Mouse (Mus musculus) urinary bladder, postnatal 25 days (tissue): ENCODE measurements around the gene Ikbke.
"Not testable (repeated sequence)": the region's sequence is repeated elsewhere in the genome, so short reads cannot be mapped to it uniquely, and the experiment has no call there.

Experiments
- DNase-seq: peaks from one replicate; pipeline ENCODE4 v3.0.0; 2022; ENCODE audit warnings: low spot score

The Ikbke gene

DNA sequence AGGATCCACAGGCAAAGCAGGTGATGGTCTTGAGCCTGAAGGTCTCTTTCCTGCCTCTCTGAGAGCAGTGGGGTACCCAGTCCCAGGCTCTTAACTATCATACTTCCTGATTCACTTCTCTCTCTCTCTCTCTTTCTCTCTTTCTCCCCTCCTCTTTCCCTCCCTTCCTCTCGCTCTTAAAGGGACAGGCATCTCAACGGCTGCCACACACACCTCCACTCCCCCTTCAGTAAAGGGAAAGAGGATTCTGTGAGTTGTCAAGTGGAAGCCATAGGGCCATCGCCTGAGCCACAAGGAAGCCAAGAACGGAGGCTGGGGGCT, at the start of gene Ikbke:
Gene Ikbke, minus strand, starts transcription at position 151 of the 321 bp plus-strand sequence.
- DNase-seq, result no peak

DNA sequence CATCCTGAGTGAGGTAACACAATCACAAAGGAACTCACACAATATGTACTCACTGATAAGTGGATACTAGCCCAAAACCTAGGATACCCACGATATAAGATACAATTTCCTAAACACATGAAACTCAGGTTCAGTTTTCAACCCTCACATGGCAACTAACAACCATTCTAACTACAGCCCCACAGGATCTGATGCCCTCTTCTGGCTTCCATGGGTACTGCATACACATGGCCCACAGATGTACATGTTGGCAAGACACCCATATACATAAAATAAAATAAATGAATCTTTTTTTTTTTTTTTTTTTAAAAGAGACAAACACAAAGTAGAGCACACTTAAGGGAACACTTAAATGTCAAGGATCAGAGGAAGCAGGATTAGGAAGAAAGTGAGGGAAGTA, 49.7 kb upstream of the Ikbke start:
- not testable (repeated sequence) for DNase-seq

DNA sequence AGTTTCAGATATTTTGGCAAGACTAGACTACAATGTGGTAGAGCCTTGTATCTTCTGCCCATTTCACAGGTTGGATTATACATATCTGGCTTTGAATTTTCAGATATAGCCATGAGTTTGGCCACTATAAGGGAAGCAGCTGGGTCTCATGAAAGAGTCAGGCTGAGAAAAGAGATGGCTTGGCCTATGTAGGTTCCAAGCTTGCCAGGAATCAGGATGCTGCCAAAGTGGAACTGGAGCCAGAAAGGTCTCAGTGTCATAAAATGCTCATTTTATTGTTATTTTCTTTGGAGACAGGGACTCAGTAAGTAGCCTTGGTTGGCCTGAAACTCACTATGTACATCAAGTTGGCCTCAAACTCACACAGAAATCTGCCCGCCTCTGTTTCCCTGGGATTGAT, 47.8 kb upstream of the Ikbke start:
- DNase-seq, result no peak

DNA sequence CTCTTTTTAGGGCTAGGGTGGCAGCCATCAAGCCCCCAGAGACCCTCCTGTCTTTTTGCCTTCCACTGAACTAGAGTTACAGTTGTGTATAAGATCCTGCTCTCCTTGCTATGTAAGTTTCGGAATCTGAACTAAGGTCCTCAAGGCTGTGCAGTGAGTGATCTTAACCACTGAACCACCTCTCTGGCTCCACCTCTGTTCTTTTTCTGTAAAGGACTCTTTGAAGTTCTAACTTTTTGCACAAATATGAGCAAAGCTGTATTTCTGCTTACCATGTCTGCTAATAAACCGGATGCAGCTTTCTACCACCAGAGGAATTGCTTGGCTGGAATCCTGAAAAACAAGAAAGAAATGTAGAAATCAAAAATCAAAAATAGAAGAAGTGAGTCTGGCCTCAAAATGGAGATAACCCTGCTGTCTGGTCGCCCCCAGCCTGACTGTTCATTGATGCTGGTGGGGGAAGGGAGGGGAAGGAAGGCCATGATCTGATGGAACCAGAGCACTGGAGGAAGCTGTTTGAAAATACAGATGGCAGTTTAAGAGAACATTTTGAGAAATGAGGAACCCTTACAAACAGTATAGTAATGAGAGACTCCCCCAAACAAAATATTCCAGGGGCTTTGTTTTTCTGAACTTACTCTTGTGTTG, 45.5 kb upstream of the Ikbke start:
- no peak for DNase-seq

DNA sequence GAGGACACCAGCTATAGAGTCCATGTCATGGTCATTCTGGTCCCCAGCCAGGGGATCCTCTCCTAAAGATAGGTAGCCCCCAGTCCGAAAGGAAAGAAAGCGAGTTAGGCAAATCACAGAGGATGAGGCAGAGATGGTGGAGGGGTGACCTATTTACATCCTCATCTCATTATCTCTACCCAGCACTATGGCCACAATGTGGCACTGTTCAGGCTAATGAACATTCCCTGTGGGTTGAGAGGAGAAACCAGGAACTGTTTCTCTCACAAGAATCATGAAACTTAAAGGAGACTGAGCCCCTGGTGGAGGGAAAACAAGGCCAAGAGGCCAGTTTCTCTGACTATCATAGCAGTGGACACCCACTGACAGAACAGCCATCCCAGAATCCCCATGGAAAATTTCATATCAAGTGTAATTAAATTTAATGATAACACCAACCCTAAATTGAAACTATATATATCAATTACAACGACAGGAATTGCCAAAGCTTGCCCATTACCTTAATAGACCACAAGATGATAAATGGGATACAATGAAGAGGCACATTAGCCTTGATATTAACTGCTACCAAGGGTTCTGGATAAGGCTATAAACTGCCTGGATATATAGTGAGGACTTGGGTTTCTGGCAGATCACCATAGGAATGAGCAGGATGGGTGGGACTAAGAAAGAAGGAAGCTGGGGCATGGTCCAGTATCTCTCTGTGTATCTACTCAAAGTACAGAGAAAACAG, 40.4 kb upstream of the Ikbke start:
- DNase-seq, result no peak

DNA sequence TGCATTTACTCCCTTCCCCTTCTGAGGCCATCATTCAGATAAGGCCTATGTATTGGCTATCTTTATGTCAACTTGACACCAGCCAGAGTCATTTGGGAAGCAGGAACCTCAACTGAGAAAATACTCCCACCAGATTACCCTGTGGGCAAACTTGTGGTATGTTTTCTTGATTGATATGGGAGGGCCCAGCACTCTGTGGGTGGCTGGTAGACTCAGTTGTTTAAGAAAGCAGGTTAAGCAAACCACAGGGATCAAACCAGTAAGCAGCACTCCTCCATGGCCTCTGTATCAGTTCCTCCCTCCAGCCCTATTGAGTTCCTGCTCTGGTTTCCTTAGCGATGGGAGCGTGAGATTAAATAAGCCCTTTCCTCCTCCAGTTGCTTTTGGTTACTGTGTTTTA, 39.0 kb upstream of the Ikbke start:
- no peak for DNase-seq

DNA sequence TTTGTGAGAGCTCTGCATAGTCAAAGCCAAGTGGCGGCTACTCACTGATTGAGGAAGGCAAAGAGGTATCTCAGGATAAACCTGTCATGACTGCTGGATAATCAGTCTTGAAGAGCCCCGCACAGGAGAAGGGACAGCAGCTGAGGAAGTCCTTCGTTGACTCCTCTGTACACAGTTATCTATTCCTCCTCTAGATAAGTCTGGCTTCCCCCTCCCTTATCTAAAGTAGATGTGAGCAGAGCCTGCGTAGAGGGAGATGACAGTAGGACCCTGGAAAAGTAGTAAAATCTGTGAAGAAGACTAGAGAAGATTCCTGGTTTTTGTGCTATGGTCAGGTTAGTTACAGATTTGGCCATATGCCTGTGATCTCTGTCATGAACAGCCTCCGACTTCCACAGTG, 38.2 kb upstream of the Ikbke start:
- no peak for DNase-seq

DNA sequence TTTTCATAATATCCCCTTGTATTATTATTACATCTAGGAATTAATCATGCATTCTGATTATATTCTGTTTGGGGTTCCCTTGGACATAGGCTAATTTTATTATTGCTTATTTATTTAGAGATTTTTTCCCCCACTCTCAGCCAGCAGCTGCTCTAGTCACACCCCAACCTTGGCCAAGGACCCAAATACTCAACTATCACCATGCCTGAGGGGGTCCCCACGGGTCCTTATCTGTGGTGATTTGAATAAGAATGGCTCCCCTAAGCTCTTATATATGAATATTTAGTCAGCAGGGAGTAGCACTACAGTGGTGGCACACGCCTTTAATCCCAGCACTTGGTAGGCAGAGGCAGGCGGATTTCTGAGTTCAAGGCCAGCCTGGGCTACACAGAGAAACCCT, 31.9 kb upstream of the Ikbke start:
- DNase-seq, result no peak

DNA sequence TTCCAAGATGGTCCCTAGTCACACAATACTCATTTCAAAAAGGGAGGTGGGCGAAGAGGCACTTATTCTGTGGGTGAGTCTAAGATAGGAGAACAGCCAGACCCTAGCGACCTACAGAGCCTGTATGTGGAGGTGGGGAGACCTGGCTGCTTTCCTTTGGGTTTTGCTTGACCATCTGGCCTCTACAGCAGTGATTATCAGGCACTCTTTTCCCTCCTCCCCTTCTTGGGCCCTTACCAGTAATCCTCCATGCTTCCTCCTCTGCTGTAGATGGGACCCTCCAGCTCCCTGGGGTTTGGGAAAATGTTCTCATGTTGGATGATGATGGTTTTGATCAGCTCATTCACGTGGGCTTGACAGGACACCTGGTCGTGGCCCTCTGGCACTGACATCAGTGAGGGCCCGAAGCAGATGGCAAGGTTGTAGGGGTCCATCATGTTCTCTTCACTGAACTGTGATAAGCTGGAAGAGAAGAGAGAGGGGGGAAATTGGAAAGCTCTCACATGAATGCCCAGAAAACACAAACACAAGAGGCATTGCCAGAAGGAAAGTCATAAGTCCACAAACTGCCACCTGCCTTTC, 30.9 kb upstream of the Ikbke start:
- DNase-seq, result no peak

DNA sequence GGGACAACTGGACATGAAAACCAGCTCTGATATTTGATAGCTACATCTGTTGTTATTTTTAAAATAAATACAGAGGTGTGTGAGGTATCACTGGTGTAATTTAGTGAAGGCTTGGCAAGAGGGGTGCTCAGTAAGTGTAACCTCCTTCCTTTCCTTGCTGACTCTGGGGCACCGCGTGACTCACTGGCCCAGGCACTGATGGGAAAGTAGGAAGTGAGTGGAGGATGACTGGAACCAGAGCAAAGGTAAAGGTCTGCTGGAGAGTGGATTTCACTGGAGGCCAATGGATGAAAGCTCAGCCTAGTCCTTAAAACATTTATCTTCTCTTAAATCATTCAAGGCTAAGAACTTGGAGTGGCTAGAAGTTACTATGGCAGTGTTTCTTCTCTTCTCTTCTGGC, 21.3 kb upstream of the Ikbke start:
- DNase-seq, result no peak

DNA sequence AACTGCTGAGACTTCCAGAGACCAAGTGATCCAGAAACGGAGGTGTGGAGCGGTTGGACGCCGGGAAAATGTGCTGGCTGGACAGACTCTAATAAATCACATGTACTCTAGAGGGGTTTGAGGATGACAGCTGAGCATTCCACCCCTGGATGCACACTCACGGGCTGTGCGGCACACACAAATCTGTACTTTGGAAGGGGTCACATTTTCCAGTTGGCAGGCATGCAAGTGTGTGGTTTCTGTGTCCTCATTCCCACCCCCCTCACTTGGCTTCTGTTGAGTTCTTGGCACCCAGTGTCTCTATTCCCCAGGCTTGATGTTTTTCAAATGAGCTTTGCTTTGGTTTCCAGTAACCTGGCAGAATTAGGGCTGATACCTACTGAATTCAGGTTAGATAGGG, 20.4 kb upstream of the Ikbke start:
- no peak for DNase-seq

DNA sequence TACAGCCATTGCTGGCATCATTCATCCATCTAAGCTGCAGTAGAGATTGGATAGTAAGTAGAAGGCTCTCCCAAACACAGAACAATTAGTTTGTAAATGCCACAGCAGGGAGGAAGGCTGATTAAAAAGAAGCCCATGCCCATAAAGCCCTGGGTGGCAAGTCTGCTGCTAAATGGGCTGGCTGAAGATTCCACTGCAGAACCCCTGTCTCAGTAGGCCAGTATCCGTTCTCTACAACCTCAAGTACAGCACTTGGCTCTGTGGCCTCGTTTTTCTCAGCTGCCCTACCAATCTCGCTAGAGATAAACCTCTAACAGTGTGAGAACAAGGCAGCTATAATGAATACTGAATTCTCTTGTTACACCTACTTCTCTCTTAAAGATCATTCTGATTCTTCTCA, 19.8 kb upstream of the Ikbke start:
- DNase-seq, result no peak

DNA sequence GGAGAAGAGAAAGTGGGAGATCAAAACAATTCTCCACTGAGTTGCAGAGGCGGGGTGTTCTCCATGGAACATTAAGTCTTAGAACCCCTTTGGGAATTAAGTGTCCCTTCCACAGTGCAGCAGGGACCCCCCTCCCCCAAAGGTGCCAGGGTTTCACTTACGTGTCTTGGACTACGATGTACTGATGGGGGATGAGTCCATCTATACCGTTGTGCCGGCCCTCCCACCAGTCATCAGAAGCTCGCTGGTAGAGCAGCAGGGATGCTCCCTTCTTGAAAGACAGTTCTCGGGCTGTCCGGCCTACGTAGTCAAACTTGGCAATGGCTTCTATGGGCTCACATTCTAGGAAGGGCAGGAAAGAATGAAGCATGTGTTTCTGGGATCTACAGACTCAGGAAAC, 18.8 kb upstream of the Ikbke start:
- no peak for DNase-seq

DNA sequence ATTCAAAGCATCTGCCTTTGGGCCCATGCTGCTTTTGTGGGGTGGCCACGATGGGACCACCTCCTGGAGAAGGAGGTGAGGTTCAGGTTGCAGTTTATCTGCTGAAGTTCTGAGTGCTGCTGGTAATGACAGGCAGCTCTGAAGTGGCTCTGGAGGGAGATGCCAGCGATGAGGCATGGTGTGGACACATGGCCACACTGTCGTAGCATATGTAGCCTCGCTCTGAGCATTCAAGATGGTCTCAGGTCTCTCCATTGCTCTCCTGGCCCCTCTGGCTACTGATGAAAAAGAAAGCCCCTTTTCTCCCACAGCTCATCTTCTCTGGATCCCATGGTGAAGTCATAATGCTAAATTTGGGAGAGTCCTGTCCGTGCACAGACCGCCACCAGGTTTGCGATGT, 17.3 kb upstream of the Ikbke start:
- DNase-seq, result no peak

DNA sequence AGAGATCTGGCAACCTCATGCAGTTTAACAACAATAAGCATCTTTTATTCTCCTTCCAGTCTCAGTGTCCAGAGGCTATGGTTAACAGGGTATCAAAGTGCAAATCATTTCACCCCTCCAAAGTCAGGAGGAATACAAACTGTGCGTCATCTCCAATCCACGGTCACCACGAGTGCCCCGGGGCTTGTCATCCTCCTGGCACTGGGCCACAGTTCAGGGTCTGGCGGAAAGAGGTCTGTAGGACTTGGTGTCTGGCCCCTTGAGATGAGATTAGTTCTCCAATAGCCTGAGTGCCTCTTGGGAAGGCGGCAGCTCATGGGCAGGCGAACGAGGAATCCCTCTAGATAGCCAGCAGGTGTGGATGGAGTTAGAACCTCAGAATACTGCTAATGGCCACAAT, 15.8 kb upstream of the Ikbke start:
- DNase-seq, result no peak

DNA sequence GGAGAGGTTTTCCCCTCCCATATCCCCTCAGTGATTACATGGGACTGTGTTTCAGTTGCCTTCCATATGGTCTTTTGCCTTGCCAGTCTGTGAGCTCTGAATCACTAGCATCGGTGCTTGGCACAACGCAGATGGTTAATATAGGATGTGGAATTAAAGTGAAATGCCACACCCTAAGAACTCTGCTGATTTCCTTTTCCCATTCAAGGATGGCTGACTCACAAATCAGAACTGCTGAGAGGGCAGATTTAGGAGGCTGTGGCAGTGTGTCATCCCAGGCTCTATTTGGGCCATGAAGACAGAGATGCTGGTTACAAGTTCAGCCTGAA, 14.5 kb upstream of the Ikbke start:
- DNase-seq, result no peak

DNA sequence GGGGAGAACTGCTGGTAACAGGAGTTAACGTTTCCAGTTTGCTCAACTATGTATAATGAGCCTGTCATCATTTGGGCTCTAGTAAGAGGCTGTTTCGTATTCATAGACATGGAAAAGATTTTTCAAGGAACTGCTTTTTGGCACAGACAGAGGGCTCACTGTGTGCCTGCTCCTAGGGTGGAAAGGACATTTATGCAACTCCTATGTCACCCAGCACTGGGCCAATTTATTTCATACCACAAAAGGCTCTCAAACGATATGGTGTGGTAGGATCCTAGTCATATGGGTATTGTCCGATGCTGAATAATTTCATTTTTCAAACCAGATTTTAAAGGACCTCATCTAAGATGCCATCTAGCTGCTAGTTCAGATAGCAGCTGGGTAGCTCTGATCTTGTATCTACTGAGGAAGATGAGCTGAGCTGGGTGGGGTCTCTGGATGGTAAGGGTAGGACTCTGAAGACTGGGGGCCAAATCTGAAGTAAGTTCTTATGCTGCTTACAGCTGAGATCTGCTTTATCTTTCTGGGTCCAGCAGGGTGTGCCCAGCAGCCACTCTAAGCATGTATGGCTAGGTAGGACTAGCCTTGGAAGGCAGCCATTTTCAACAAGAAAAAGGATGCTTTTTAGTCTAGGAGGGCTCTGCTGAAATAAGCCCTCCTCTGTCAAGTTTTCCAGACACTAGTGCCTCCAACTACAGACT, 14.0 kb upstream of the Ikbke start:
- no peak for DNase-seq

DNA sequence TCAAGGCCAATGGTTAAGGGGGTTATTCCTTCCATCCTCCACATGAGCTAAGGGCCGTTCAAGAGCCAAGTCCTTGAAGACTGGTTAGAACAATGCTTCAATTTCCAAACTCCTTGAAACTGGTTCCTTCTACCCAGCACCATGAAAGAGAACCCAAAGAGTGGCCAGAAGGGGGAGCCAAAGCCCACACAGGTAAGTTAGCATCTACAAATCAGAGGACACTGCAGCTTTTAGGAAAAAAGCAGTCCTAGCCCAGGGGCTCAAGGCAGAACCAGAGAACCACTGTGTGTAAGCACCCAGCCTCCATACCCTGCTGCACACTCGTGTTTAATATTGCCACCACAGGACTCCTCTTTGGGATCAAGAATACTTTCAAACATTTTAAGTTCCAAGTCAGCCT, 11.2 kb upstream of the Ikbke start:
- DNase-seq, result peak; percentile 59

DNA sequence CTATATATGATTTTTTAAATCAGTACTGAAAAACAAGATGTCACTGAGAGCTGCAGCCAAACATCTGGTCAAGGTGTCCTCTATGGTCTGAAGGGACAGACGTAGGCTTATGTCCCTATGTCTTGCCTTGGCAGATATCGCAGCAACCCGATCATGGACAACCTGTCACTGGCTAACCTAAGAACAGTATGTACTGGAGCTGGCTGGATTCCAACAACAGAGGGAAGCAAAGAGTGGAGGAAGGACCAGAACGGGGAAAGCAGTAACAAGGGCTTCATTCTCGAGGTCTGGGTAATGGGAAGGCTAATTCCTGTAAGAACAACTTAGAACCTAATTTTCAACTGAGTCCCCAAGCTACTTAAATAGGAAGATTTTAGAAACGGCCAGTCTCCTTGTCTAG, 9.5 kb upstream of the Ikbke start:
- DNase-seq, result no peak

DNA sequence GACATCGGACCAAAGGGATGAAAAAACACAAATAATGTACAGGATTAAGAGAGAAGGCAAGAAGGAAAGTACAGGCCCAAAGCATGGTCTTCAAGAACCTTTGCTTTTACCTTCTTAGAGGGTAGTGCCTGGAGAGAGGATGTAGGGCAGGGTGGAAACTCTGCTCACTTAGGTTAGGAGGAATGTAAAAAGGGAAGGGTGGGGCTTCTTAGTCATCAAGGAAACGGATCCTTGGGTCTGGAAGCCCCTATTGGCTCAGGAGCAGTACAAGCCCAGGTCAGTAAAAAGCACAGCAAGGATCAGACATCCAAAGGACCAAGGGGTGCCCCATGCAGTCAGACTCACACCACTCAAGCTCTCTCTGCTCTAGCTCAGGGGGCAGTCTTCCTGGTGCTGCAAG, 7.9 kb upstream of the Ikbke start:
- DNase-seq, result no peak

DNA sequence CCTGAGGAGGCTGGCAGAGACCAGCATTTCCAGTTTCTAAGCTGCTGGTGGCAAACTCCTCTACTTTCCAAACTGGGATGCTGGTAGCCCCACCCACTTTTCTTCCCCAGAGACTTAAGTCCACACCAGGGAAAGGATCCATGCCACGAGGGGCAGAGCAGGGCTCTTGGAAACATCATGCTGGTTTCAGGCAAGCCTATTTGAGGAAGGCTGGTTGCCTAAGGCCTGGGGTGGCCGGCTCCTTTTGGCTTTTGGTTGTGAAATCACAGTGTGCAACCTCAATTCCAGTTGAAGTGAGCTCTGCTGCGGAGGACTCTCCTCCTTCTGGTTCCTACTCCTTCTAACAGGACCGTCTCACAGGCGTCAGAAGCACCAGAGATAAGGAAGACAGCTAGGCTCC, 7.4 kb upstream of the Ikbke start:
- DNase-seq, result no peak

DNA sequence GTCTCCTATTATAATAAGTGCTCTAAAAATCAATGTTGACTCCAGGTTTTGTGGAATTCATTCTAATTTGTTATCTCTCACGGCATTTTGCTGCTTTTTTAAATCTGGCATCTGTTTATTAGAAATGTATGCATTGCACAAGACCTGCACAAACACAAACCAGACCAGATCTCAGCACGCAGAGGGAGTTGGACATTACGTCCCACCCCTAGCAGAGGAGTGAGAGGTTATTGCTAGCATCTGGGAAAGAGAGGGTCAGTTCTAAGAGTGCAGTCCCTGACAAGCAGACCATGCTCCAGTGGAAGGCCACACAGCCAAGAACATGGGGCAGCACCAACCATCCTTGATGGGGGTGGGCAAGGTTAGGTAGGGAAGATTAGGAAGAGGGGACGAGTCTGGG, 5.2 kb upstream of the Ikbke start:
- DNase-seq, result no peak

DNA sequence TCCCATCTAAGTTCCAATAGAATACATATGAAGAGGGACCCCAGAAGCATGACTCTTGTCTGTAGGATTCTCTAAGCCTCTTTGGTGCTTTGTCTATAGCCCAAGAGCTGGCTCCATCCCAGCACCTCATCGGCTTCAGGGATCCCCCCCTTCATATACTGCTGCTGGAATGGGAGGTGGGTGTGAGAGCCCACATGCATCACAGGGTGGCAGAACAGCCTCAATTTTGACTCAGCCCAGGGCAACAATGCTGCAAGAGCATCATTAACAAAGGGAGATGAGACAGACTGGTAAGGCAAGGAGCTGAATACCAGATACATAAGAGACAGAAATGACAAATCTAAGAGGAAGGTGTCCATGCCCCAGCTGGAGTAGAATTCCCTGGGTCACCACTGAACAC, 4.8 kb upstream of the Ikbke start:
- DNase-seq, result no peak

DNA sequence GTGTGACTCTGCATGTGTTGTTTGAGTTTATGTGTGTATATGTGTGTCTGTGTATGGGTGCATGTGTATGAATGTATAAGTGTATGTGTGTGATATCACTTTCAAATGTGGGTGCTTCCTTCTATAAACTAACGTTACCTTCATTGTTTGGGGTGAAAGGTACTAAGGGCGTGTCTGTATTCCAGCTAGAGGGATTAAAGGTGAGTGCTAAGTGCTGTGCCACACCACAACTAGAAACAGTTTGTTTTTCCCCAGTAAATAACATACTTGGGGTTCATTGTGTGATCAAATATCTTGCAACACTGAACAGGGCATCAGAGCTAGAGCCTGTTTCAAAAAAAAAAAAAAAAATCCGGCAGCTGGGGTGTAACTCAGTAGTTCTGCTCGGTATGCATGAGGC, 2.3 kb upstream of the Ikbke start:
- no peak for DNase-seq
